Mouse (Mus musculus): ENCODE results near the gene Endou. TPM values are rescaled to one million over a fixed set of nuclear protein-coding genes. Genes with fewer than 3 reads are reported as not detected.
A peak's percentile ranks its signal among the peaks of the same experiment; 100 is the strongest.

Gene Endou
- total RNA-seq (2021), result under 1 TPM; 0.34 to 0.45 TPM
- long read RNA-seq, experiment 1, partial matches to known transcripts, result 0 of 1 reads
- long read RNA-seq, experiment 1, other reads (novel, unspliced or antisense), result 1 of 1 reads
- long read RNA-seq, experiment 2, result 0 reads

DNA sequence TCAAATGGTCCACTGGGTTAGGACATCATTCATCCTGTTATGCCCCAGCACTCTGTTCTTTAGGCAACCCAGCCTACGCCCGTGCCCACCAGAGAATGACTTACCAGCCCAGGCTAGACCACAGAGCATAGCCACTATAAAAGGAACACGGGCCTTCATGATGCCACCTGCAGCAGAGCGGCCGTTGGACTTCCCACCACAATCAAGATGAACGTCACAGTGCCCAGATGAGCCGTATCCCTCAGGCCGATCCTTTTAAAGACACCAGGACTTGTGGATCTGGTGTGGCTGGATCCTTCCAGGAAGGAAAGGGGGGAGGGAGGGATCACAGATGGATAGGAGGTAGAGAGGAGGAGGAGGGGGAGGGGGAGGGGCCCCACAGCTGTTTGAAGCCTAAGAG, at the start of gene Endou:
TSS of gene Endou (minus strand) at position 229 of the 400 bp plus-strand sequence.
- no peak for DNase-seq (ENCODE audit: low spot score)

DNA sequence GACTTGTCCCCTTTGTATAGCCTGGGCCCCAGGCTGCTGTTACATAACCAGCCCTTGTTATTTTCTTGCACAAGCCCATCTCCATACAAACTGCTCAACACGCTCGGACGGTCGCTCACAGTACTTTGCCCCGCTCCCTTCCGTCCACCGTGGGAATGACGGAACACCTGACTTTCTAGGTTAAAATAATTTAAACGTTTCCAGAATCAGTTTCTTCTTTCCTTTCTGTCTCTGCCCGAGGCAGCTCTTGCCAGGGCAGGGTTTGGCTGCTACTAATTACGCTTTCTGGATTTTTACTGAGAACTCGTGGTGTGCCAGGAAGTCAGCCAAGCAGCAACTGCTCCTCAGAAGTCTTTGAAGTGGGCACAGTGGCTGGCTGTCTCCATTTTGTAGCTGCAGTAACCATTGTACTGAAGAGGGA, 49.5 kb upstream of the Endou start:
- no peak for DNase-seq (ENCODE audit: low spot score)

DNA sequence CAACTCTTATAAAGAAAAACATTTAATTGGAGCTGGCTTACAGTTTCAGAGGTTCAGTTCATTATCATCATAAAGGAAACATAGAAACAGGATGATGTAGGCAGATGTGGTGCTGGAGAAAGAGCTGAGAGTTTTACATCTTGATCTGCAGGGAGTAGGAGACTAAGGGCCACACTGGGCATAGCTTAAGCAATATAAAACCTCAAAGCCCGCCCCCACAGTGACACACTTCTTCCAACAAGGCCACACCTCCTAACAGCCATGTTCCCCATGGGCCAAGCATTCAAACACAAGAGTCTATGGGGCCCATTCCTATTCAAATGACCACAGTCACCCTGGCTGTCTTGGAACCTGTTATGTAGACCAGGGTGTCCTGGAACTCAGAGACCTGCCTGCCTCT, 48.4 kb upstream of the Endou start:
- DNase-seq (ENCODE audit: low spot score), result no peak

DNA sequence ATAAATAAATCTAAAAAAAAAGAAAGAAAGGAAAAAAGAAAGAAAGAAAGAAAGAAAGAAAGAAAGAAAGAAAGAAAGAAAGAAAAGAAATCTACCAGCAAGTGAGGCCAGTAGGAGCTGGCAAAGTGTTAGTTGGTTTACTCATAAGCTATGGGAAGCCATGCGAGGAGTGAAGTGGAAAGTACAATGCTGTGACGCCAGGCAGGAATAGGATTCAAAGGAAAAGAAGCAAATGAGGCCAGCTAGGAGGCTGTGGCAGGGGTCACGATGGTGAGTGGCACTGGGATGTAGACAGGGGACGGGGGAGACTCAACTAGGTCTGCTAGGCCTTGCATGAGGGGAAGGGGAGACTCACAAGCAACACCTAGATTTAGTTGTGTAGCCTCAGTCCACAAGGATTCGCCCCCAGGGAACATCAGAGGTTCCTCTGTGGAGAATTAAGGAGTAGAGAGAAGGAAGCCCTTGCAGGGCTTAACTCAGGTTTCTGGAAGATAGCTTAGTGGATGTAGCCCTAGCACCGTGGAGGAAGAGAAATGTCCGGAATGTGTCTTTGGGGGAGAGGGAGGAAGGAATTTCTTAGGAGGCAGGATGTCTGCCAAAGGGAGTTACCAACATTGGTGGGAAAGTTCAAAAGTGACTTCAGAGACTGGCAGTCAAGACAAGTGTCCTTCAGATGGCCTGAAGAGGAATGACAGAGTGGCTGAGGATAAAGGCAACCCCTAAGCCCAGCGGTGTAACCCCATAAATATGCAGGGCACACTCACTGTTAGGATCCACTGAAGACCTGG, 47.4 kb upstream of the Endou start, which contains the start of gene Slc48a1:
TSS of gene Slc48a1 (plus strand) at position 210 of the 788 bp plus-strand sequence.
- no peak for DNase-seq (ENCODE audit: low spot score)

DNA sequence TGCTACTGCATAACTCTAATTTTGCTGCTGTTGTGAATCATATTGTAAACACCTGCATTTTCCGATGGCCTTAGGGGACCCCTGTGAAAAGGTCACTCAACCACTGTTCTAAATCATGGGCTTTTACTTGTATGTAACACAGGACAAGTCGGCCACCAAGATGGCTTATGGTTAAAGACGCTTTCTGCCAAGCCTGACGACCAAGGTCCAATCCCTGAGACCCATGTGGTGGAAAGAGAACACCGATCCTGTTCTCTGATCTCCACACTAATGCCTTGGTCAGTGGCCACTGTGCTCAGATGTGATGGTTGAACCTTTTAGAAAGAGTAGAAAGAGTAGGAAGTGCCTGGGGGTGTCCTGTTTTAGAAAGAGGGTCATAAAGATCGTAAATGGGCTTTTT, 45.8 kb upstream of the Endou start:
- DNase-seq (ENCODE audit: low spot score), result no peak

DNA sequence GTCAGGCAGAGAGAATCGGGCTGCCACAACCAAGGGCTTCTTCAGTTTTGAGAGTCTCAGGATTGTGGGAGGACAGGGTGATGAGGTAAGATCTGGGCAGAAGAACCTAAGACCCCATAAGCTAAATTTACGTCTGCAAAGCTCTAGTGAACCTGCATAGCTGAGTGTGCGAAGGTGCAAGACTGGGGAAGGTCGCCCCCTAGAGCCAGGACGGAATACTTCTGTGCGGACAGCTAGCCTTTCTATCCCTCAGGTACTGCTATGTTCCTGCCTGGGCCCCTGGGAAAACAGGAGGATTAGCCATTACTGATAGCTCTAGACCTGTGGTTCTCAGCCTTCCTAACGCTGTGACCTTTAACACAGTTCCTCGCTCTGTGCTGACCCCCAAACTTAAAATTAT, 45.4 kb upstream of the Endou start:
- DNase-seq (ENCODE audit: low spot score), result peak; percentile 84

DNA sequence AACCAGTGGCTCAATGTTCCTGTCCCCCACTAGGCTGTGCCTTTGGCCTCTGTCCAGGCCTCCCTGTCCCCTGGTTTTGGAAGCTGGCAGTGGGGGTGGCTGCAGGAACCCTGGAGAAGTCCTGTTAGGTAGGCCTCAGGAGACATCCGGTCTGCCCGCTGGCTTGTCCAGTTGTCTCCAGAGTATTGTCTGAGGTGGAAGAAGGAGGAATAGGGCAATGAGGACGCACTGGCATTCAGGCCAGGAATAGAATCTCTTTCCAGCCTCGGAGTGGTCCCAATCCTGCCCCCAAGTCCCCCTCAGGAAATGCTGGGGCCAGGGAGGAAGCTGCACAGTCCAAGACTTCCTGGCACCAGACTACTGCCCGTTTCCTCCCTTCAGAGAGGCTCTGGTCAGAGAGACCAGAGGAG, 42.8 kb upstream of the Endou start:
- no peak for DNase-seq (ENCODE audit: low spot score)

DNA sequence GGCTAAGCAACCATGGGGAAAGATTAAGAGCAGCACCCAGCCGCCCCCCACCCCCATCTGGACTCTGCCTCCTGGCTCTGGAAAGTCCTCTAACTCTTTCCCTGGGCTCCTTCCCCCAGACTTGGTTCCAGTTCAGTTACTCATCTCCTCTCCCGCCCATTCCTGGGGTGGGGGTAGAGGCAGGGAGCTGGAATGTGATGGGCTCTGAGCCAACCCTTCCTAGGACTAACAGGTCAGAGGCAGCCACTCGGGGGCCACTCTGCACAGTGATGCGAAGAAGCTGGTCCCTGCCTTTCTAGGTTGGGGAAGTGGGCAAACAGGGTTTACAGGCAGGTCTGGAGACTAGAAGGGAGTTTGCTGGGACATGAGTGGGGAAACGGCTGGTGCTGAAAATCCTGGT, 42.0 kb upstream of the Endou start:
- DNase-seq (ENCODE audit: low spot score), result peak; percentile 72

DNA sequence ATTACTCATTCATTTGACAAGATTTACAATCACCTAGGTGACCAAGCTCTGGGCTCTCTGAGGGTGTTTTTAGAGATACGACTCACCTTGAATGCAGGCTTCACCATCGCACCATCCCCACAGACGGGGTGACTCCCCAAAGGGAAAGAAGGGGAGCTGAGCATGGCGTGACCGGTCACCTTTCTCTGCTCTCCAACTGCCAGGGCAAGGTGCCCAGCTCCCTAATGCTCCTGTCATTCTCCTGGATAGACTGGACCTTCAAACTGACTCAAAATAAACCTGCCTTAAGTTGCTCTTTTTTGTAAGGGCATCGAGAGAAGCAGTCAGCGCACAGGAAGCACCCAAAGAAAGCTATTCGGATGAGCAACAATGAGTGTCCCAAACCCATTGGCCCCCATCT, 39.1 kb upstream of the Endou start:
- no peak for DNase-seq (ENCODE audit: low spot score)

DNA sequence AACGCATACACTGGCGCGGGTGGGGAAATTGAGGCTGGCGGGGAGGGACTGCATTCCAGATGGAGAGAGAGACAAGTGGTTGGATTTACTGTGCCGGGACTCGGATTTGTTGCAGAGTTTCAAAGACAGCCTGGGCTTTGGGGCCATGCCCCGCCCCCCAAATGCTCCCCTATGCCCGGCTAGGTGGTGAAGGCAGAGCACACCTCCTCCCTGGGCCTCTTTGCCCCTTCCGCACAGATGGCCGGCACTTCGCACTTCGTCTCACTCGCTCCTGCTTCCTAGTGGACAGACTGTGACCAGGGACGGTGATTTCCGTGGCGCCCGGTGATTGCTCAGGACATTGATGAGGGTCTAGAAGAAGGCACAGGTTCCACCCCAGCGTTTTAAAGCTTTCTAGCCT, 37.1 kb upstream of the Endou start:
- DNase-seq (ENCODE audit: low spot score), result no peak

DNA sequence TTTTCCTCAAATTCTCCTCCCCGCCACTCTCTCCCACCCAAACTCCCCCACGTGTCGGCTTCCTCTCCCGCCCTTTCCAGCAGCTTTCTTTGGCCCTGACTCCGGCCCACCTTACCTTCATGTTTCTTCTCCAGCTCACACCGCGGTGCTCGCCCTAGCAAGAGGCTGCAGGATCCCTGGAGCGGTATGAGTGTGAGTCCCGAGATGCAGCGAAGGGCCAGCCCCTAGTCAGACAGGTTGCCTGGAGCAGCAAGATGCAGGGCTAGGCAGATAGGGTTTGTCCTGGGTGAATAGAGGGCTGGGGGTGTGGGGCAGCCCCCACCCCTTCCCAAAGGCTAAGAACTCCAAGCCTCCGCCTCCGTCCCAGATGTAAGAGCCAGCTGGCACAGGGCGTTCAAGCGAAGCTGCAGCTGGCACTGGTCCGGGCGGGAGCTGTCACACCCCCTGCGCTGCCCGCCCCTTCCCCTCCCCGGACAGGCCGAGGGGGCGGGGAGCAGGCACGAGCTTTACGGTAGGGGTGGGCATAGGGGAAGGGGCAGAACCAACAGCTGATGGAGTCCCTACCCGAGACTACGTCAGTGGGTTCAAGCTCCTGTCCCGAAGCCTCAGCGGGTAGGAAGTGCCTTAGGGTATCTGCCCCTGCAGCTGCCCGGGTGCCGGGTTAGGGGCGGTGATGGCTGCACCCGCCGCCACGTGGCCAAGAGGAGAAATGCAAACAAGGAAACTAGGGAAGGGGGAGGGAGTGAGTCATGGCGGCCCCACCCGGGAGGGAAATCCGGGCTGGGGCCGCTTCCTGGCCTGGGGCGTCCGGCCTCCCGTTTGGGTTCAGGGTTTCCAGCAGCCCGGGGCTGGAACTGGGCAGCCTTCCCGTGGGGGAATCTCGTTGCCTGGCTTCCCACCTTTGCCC, 36.4 kb upstream of the Endou start, which contains the start of gene Rapgef3:
TSS of gene Rapgef3 (minus strand) at position 693 of the 907 bp plus-strand sequence.
- DNase-seq (ENCODE audit: low spot score), result peak; percentile 81

DNA sequence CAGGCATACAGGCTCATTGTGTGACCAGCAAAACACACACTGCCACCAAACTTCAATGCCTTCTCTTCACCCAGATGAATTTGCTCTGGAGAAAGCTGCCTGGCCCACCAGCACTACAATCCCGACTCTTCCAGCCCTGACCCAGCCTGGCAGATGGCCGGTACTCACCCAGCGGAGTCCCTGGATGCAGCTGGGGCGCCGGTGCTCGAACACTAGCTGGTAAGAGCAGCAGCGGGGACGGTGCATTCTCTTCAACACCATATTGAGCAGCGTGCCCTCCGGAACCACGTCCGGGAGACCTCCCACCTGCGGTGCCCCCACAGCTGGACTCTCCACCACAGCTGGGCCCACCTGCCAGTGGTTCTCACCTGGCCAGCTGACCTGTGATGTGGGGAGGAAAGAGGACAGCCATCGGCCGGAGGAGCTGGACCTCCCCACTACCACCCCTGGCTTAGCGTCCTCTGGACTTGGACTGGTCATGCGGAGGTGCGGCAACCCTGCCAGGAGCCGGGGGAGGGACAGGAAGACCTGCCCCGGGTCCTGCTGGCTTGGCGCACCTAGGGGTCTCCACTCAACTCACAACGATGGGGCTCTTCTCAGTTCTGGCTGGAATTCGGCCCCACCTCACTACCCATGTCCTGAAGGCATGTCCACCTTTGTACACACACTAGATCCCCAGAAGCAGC, 35.6 kb upstream of the Endou start:
- DNase-seq (ENCODE audit: low spot score), result no peak

DNA sequence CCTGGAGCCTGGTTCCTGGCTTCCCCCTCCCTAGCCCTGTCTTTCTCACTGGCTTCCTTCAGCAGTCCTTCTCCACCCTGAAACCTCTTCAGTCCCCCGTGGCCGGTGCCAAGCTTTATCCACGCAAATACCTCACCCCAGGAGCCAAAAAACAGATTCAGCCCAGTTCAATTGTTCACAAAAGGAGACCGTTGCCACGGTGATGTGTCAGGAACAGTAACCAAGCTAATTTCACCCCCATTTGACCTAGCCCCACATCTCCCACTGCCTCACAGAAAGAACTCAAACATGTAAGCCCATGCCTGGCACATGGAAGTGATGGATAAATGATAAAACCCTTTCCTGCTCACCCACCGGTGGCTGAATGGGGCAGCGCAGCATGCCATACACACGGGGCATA, 35.1 kb upstream of the Endou start:
- no peak for DNase-seq (ENCODE audit: low spot score)

DNA sequence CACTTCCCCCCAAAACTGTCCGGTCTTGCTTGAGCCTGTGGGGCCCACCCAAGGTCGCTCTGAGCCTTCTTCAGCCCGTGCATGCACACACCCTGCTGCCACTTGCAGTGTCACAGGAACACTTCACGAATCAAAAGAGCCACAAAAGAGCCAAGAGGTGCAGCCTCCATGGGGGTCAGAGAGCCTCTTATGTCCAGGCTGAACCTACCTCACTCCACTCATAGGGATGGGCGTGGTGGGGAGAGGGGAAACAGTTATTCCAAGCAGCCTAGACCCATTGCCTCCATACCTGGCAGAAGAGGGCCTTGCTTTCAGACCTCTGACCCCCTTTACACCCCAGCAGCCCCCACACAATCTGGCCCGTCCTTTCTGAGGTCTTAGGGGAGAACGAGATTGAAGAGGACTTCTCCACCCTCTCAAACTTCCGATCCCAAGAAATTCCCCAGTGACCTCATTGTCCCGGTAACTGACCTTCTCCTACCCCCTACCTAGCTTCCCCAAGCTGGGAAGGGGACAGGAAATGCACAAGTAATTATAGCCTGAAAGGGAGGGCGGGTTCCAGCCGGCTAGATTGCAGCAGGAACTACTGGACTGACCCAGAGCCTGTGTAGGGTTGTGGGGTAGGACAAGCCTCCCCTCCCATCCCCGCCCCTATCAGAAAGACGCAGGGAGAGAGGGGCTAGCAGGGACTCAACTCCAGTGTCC, 34.1 kb upstream of the Endou start:
- DNase-seq (ENCODE audit: low spot score), result no peak

DNA sequence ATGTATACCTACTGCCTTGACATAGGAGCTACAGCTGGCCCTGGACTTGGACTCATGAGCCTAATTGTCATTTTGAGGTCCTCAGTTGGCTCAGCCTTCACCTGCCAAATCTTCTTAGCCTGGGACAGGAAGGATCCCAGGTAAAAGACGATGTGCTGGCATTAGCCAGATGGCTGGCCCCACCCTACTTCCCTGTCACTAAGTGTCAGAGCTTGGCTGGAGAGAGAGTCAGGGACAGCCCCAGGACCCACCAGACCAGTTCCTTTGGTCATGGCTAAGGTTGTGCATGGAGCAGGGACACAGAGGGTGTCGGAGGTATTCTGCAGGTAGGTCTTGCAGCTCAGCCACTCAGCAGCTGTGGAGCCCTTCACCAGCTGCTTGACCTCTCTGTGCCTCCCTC, 33.4 kb upstream of the Endou start:
- DNase-seq (ENCODE audit: low spot score), result no peak

DNA sequence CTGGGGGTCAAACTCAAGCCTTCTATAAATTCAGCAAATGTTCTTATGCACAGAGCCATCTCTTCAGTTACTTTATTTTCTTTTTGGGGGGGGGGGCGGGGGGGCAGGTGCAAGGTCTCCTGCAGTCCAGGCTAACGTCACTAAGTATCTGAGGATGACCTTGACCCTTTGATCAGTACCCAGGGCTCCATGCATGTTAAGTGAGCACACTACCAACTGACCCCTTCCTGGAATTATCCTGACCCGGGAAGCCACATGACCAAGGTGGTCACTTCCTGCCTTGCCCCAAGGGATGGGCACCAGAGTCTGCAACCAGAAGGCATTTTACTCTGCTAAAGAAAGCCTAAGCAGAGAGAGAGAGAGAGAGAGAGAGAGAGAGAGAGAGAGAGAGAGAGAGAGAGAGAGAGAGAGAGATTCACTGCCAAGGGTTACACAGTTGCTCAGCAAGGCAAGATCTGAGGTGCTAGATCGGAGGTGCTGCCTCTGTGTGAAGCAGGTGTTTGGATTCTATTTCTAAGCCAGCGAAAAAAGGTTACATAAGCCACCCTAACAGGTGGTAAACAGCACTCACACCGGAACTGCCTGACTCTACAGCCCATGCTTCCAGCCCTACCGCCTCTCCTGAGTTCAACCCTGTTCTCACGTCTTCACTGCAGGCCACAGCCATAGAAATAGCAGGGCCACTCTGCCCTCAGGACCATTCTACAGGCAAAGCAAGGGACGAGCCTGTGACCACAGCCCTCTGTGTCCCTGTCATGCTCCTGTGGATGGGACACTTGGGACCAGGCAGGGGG, 32.3 kb upstream of the Endou start:
- no peak for DNase-seq (ENCODE audit: low spot score)

DNA sequence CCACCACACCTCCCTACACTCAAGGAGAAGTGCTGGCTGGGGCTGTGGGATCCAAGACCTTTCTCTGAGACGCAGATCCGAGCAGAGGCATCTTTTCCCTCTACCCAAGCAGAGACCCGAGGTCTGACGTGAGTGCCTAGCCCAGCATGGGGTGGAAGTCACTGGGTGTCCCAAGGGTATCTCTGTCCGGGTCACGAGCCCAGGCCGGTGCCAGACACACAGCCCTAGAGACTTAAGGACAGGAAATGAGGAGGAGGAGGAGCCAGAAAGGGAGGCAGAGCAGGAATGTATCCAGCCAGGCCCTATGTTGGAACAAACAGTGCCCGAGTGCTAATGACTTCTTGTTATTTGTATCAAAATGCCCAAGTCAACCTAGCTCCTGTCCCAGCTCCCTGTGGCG, 31.6 kb upstream of the Endou start:
- DNase-seq (ENCODE audit: low spot score), result peak; percentile 65

DNA sequence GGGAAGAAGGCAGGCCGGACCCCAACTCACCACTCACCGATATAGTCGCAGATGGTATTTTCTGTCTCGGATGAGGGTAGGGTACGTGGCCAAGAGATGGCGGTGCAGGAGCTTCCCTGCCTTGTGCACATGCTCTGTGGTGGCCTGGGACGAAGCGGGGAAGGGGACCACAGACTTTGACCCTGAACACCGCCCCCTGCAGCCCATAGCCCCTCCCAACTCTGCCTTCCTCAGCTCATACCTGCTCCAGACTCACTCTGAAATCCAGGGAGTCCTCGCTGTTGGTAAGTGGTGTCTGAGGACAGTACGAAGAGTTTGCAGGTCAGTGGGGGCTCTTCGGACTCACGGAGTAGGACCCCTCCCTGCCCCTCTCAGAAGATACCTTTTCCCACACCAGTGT, 30.3 kb upstream of the Endou start:
- no peak for DNase-seq (ENCODE audit: low spot score)

DNA sequence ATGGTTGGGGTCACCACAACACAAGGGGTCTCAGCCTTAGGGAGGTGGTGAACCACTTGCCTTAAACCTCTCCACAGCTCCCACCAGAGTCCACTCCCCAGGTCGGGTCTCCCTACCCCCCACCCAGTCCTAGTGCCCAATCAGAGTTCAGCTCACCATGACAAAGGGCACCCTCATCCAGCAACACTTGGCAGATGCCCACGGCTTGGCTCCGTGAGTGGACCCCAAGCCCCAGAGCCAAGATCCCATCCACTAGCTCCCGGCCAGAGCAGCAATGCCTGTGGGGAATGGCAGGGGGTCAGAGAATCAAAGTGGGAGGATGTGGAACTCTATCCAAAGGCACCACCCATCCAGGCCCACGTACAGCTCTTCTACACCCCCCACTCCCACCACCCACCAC, 29.8 kb upstream of the Endou start:
- no peak for DNase-seq (ENCODE audit: low spot score)

DNA sequence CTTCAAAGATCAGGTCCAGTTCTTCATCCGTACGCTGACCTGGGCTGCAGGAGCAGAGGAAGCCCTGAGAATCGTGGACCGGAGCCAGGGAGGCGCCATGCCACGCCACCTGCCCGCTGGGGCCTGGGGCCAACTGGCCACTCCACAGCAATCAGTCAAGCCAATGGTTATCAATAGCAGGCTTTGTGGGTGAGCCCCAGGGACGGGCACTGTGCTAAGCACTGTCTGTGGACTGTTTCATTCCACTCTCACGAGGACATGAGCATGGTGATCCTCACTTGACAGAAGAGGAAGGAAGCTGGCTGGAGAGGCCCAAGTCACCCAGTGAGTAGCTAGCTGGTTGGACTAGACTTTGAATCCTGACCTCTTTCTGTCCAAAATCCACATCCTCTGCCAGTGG, 28.9 kb upstream of the Endou start:
- no peak for DNase-seq (ENCODE audit: low spot score)

All from gastrocnemius, adult 18-20 months (tissue).